Mouse (Mus musculus): ENCODE results near the gene Car5a.

- TF ChIP-seq ZNF384 (IDR thresholded peaks at IDR 0.05; ENCODE audit: low read depth, low read length) (no peak), HCFC1 (IDR thresholded peaks at IDR 0.05; ENCODE audit: borderline replicate concordance, insufficient read depth, low read length) (no peak), CHD2 (IDR thresholded peaks at IDR 0.05; ENCODE audit: low read depth, low read length) (no peak)
Measured at GRCm38 (mm10) chr8:121908378-121909147, 36.1 kb downstream of the Car5a start.
